Mouse (Mus musculus) pancreas, adult 10 weeks (tissue): ENCODE data around the gene Gpr152. TPM values are rescaled to one million over a fixed set of nuclear protein-coding genes. Genes with fewer than 3 reads are reported as not detected.

Experiments used
- polyA plus RNA-seq: library from polyadenylated mRNA; stranded (reverse); fragments of 350-450 nt; fragmentation: Illumina TruSeq; extraction: RNeasy Lipid Tissue Mini Kit (QIAGEN cat#74804); gene quantifications from one replicate; pipeline ENCODE4 v1.2.3, GENCODE M21; 2015; ENCODE audit warnings: low read depth, low replicate concordance; ENCODE audit not compliant: insufficient read depth

The Gpr152 gene
- not detected for polyA plus RNA-seq

GRCm38 (mm10) chr19:4139446-4139845 is at the start of gene Gpr152:
Gene Gpr152 (plus strand): TSS chr19:4139787.

GRCm38 (mm10) chr19:4096642-4097440 is 42.7 kb upstream of the Gpr152 start, which contains the start of gene Cdk2ap2:
Gene Cdk2ap2 (plus strand): TSS chr19:4097182.

GRCm38 (mm10) chr19:4099837-4100717 is 39.5 kb upstream of the Gpr152 start, which contains the start of gene Pitpnm1:
Gene Pitpnm1 (plus strand): TSS chr19:4099998.

GRCm38 (mm10) chr19:4125741-4126696 is 13.6 kb upstream of the Gpr152 start, which contains the start of gene Aip:
Gene Aip (minus strand): TSS chr19:4125858.

GRCm38 (mm10) chr19:4143759-4144268 is 4.2 kb downstream of the Gpr152 start, which contains the start of gene Cabp4:
Gene Cabp4 (minus strand): TSS chr19:4144033.

GRCm38 (mm10) chr19:4148491-4148806 is 8.9 kb downstream of the Gpr152 start, which contains the start of gene Coro1b:
Gene Coro1b (plus strand): TSS chr19:4148619.

GRCm38 (mm10) chr19:4153232-4153654 is 13.7 kb downstream of the Gpr152 start, which contains the start of gene Ptprcap:
Gene Ptprcap (plus strand): TSS chr19:4153604.

GRCm38 (mm10) chr19:4162646-4163542 is 23.3 kb downstream of the Gpr152 start, which contains the start of gene Rps6kb2:
Gene Rps6kb2 (minus strand): TSS chr19:4163354.

GRCm38 (mm10) chr19:4175368-4175947 is 35.9 kb downstream of the Gpr152 start, which contains the start of gene Carns1:
Gene Carns1 (minus strand): TSS chr19:4175479.

GRCm38 (mm10) chr19:4190831-4191334 is 51.3 kb downstream of the Gpr152 start, which contains the start of gene Tbc1d10c:
Gene Tbc1d10c (minus strand): TSS chr19:4191284.

GRCm38 (mm10) chr19:4191528-4192250 is 52.1 kb downstream of the Gpr152 start, which contains the start of gene Ppp1ca:
Gene Ppp1ca (plus strand): TSS chr19:4192065.

Other genes starting within 250 kb of the Gpr152 start
- 67.9 TPM for gene Tcirg1, start 232.7 kb upstream of the Gpr152 start, polyA plus RNA-seq
- gene Ndufs8, start 227.0 kb upstream of the Gpr152 start, polyA plus RNA-seq, result 32.0 TPM
- 1.7 TPM for gene Aldh3b1, start 210.0 kb upstream of the Gpr152 start, polyA plus RNA-seq
- 16.7 TPM for gene Unc93b1, start 204.6 kb upstream of the Gpr152 start, polyA plus RNA-seq
- not detected for gene Aldh3b3, start 181.1 kb upstream of the Gpr152 start, polyA plus RNA-seq
- gene Aldh3b2, start 167.5 kb upstream of the Gpr152 start, polyA plus RNA-seq, result 0.63 TPM
- gene Acy3, start 153.2 kb upstream of the Gpr152 start, polyA plus RNA-seq, result 3.5 TPM
- gene Tbx10, start 147.0 kb upstream of the Gpr152 start, polyA plus RNA-seq, result not detected
- gene Nudt8, start 139.2 kb upstream of the Gpr152 start, polyA plus RNA-seq, result 9.6 TPM
- gene Gm49405, start 139.2 kb upstream of the Gpr152 start, polyA plus RNA-seq, result 0.68 TPM
- 5.5 TPM for gene Doc2g, start 136.5 kb upstream of the Gpr152 start, polyA plus RNA-seq
- 42.7 TPM for gene Ndufv1, start 127.0 kb upstream of the Gpr152 start, polyA plus RNA-seq
- 449 TPM for gene Gstp1, start 101.8 kb upstream of the Gpr152 start, polyA plus RNA-seq
- 112 TPM for gene Gstp2, start 93.8 kb upstream of the Gpr152 start, polyA plus RNA-seq
- not detected for gene Gstp3, start 80.2 kb upstream of the Gpr152 start, polyA plus RNA-seq
- gene Cabp2, start 58.2 kb upstream of the Gpr152 start, polyA plus RNA-seq, result 118 TPM
- 35.8 TPM for gene Cdk2ap2, start 42.6 kb upstream of the Gpr152 start, polyA plus RNA-seq
- 10.6 TPM for gene Pitpnm1, start 39.8 kb upstream of the Gpr152 start, polyA plus RNA-seq
- gene Aip, start 13.9 kb upstream of the Gpr152 start, polyA plus RNA-seq, result 19.1 TPM
- not detected for gene Cabp4, start 4.2 kb downstream of the Gpr152 start, polyA plus RNA-seq
- gene Coro1b, start 8.8 kb downstream of the Gpr152 start, polyA plus RNA-seq, result 31.1 TPM
- 8.4 TPM for gene Ptprcap, start 13.8 kb downstream of the Gpr152 start, polyA plus RNA-seq
- gene Rps6kb2, start 23.6 kb downstream of the Gpr152 start, polyA plus RNA-seq, result 31.4 TPM
- gene Carns1, start 35.7 kb downstream of the Gpr152 start, polyA plus RNA-seq, result 1.00 TPM
- gene Tbc1d10c, start 51.5 kb downstream of the Gpr152 start, polyA plus RNA-seq, result 0.87 TPM
- gene Ppp1ca, start 52.3 kb downstream of the Gpr152 start, polyA plus RNA-seq, result 54.4 TPM
- 2.1 TPM for gene Rad9a, start 61.9 kb downstream of the Gpr152 start, polyA plus RNA-seq
- 2.8 TPM for gene Clcf1, start 74.5 kb downstream of the Gpr152 start, polyA plus RNA-seq
- not detected for gene AC109138.7, start 74.6 kb downstream of the Gpr152 start, polyA plus RNA-seq
- 14.6 TPM for gene Pold4, start 92.1 kb downstream of the Gpr152 start, polyA plus RNA-seq
- 23.7 TPM for gene Ssh3, start 129.4 kb downstream of the Gpr152 start, polyA plus RNA-seq
- gene Ankrd13d, start 143.3 kb downstream of the Gpr152 start, polyA plus RNA-seq, result 1.0 TPM
- gene Grk2, start 166.4 kb downstream of the Gpr152 start, polyA plus RNA-seq, result 33.0 TPM